Mouse (Mus musculus) right cerebral cortex, postnatal 14 days (tissue): ENCODE measurements around the gene Zbtb3.

ENCODE experiments used
- DNase-seq: peaks from one replicate; pipeline ENCODE4 v3.0.0; 2022

Gene Zbtb3

GRCm38 (mm10) chr19:8841012-8841411 is 38.7 kb downstream of the Zbtb3 start:
- no peak for DNase-seq

GRCm38 (mm10) chr19:8842961-8843360 is 40.6 kb downstream of the Zbtb3 start:
- DNase-seq, result no peak

- DNase-seq, result peak; percentile 87
These were observed 42.2 kb downstream of the Zbtb3 start for GRCm38 (mm10) chr19:8844371-8845129.

- DNase-seq, result no peak
These were observed 46.0 kb downstream of the Zbtb3 start for GRCm38 (mm10) chr19:8848356-8848755.

GRCm38 (mm10) chr19:8850402-8850901 is 48.1 kb downstream of the Zbtb3 start, which contains the start of gene Lrrn4cl:
TSS of gene Lrrn4cl (plus strand) at chr19:8850768.
- no peak for DNase-seq

GRCm38 (mm10) chr19:8851639-8852038 is 49.3 kb downstream of the Zbtb3 start:
- no peak for DNase-seq

- DNase-seq, result no peak
These were observed 50.0 kb downstream of the Zbtb3 start for GRCm38 (mm10) chr19:8852236-8852928.

GRCm38 (mm10) chr19:8853117-8853516 is 50.8 kb downstream of the Zbtb3 start:
- no peak for DNase-seq
